Mouse (Mus musculus) left cerebral cortex, postnatal 10 days (tissue): ENCODE measurements at regions not wholly inside any gene's neighbourhood (a gene's known extent, or its start where the extent isn't known, plus 50 kb on each side); places are given as distances from the start of the nearest gene placed in this dataset. TPM values are rescaled to one million over a fixed set of nuclear protein-coding genes. Genes with fewer than 3 reads are reported as not detected.
"Not testable (repeated sequence)": the region's sequence is repeated elsewhere in the genome, so short reads cannot be mapped to it uniquely, and the experiment has no call there.

Experiments
- DNase-seq, 2 experiments: peaks; one replicate each; pipeline ENCODE4 v3.0.0; 2021 to 2022; ENCODE audit warnings: low spot score in 2 of 2, mixed read lengths in 1 of 2; ENCODE audit errors: extremely low spot score in 1 of 2
- intact Hi-C: fragments of 180-260 bp; cut with DNase I; formaldehyde crosslinking; loops from one replicate; pipeline ENCODE4 v1.15.1; 2025
- microRNA-seq: library from miRNA; unstranded; fragments of <30 nt; microRNA quantifications from one replicate; pipeline ENCODE4 v1.2.0, GENCODE M21; 2022

DNA sequence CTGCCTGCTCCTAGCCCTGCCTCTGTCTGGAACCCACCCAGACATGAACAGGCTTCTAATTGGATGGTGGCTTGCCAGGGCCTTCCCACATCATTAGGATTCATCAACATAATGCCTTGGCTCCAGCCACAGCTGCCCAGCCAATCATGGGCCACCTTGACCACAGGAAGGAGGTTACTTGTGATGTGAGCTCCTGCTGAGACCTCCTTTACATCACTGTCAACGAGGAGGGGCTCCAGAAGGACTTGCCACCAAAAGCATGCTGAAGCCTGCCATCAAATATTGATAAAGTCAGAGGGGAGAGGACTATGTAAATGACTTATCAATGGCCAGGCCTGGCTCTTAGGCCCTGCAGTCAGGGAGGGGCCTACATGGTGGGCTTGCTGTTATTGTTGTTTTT, 175.6 kb downstream of the Map1s start:
- intact Hi-C loops, DNase-seq: not testable (repeated sequence)

DNA sequence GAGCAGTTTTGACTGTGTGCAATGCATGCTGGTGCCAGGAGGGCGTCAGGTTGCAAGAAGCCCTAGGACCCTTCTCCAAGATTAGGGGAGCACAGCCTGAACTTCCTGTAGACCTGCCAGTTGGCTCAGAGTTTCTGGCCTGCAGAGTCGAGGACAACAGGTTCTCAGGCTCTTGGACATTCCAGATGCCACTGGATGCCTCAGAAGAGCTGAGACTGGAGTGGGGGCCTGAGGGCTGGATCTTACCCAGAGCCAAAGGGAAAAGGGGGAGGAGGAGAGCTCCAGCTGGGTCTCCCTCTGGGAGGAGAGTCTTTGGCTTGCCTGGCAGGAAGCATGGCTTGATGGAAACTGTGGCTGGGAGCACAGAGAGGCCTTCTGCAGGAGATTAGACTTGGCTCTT, 145.4 kb upstream of the Myo9b start:
- intact Hi-C loops: not testable (repeated sequence)
- DNase-seq: peak in 1 of 2 experiments; percentile 20

DNA sequence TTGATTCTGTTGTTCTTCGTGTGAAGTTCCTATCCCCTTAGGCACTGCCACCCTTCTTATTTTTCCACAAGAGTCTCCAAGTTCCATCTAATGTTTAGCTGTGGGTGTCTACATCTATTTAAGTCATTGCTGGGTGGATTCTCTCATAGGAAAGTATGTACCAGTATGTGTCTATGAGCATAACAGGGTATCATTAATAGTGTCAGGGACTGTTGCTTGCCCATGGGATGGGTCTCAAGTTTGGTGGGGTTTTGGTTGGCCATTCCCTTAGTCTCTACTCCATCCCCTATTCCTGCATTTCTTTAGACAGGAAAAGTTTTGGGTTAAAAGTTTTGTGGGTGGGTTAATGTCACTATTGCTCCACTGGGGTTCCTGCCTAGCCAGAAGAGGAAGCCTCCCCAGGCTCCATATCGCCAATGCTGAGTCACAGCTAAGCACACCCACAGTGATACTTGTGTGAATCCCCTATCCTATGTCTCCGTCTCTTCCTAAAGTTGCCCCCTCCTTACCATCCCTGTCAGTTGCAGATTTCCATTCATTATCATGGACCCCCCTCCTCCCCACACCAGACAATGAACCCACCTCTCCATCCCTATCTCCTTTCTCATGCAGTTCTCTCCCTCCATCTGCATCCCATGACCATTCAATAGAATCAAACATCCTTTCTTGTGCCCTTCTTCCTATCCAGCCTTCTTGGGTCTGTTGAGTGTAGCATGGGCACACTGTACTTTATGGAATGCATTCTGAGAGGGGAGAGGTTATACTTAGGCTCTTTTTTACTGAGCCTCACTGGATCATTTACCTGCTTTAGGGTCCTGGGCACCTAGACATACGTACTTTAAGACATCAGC, 141.9 kb upstream of the Myo9b start:
- intact Hi-C loops: loop anchor here (5.0 kb wide), 1 partner anchor 727 kb away; no protein-coding TSS in a partner anchor
- DNase-seq: no peak

DNA sequence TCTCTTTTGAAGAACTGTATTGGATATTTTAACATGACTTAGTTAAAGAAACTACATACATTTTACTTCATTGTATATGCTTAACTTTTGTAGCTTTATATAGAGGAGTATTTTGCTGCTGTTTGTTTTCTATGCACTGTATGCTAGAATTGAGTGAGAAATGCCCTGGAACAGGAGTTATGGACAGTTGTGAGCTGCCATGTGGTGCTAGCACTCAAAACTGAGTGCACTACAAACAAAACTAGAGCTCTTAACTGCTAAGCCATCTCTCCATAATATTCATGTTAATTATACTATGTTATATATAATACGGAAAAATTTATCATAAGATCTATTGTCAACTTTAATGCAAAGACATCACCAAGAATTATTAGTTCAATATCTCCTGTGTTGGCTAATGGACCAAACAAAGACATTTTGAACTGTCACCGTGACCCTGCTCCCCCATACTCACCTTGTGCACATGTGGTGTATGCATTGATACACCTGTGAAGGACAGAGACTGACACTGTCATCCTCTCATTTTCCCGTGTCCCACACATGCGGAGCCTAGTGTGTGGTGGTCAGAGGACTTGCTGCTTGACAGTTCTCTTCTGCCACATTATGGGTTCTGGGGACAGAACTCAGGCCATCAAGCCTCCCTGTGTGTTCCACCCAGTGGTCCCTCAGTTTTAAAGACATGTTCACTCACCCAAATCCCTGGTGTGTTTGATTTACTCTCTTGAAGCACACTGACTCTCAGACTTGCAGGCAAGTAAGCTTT, 141.0 kb upstream of the Myo9b start:
- DNase-seq: peak in 1 of 2 experiments; percentile 14
- intact Hi-C loops: loop anchor here (5.0 kb wide), 1 partner anchor 726 kb away; no protein-coding TSS in a partner anchor

DNA sequence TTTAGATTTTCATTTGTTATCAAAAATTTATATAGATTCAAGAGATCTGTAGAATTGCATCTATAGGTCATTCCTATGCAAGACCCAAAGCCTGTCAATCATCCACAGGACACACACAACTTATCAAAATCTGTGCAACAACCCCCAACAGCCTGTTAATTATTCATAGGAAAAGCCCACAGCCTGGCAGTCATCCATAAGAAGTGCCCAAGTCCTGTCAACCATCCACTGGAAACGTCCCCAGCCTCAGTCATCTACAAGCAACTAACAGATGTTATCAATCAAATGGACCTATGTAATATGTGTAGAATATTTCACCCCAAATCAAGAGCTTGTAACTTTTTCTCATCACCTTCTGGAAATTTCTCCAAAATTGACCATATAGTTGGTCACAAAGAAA, 139.6 kb upstream of the Myo9b start:
- DNase-seq: peak in 1 of 2 experiments; percentile 20
- intact Hi-C loops: loop anchor here (5.0 kb wide), 1 partner anchor 724 kb away; no protein-coding TSS in a partner anchor

DNA sequence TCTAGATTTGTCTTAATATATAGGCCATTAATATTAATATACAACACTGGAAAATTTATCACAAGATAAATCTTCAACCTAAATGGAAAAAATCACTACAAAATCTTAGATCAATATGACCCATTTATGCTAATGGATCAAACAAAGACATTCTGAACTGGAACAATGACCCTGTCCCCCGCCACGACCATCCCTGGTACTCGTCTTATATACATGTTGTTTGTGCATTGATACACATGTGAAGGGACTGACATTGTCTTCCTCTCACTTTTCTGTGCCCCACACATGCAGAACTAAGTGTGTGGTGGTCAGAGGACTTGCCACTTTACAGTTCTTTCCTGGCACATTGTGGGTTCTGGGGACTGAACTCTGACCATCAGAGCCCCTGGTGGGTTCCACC, 135.4 kb upstream of the Myo9b start:
- intact Hi-C loops, DNase-seq: not testable (repeated sequence)

DNA sequence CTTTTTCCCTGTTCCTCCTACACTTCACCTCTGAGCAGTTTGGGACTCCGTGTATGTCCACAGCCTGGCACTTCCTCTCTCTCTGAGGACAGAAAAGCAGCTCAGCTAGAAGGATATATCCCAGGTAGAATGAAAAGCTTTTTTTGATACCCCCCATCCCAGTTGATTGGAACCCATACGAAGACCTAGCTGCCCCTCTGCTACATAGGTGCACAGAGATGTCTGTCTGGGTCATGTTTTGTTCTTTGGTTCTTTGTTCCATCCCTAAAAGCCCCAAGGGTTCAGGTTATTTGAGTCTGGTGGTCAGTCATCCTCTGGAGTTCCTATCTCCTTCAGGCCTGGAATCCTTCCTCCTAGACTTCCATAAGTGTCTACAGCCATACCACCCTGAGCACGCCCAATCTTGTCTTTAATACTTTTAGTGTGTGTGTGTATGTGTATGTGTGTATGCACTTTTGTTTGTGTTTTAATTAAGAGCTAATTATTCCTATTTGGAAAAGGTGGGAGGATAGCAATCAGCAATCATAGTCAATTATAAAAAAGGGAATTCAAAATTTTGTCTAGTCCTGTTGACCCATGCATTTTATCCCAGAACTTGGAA, 130.0 kb upstream of the Myo9b start:
- intact Hi-C loops: not testable (repeated sequence)
- DNase-seq: peak in 1 of 2 experiments; percentile 15

DNA sequence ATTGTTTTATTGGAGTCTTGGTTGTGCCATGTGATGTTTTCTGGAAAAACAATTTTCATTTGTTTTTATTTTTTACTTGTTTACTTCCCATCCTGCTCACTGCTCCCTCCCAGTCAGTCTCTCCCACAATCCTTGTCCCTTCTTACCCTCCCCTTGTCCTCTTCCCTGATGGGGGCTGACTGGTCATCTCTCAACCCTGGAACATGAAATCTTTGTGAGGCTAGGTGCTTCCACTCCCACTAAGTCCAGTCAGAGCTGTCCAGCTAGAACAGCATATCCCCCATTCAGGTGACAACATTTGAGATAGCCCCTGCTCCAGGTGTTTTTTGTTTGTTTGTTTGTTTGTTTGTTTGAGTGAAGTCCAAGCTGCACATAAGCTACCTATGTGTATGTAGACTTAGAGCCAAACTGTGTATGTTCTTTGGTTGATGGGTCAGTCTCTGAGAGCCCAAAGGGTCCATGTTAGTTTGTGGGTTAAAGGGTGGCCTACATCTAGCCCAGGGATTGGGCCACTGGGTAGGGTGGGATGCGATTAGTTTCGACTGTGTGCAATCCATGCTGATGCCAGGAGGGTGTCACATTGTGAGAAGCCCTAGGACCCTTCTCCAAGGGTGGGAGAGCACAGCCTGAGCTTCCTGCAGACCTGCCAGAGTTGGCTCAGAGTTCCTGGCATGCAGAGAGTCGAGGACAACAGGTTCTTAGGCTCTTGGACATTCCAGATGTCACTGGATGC, 100.9 kb upstream of the Myo9b start:
- intact Hi-C loops: not testable (repeated sequence)

DNA sequence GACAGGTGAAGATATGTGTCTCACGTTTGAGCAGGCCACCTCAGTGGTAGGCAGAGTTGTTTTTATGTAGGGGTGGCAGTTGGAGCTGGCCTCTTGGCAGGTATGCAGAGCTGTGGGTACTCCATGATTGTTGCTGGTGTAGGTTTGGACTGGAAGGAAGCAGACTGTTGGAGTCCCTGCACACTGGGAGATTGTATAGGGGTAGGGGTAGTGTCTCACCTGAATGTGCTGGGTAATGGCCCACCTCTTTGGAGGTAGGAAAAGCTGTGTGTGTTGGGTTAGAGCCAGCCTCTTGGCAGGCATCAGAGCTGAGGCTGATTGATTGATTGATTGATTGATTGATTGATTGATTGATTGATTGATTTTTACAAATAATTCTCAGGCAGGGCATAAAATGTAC, 79.6 kb upstream of the Myo9b start:
- intact Hi-C loops, DNase-seq: not testable (repeated sequence)

More for the DNA sequence above, 100.9 kb upstream of the Myo9b start:
- not testable (repeated sequence) for DNase-seq

DNA sequence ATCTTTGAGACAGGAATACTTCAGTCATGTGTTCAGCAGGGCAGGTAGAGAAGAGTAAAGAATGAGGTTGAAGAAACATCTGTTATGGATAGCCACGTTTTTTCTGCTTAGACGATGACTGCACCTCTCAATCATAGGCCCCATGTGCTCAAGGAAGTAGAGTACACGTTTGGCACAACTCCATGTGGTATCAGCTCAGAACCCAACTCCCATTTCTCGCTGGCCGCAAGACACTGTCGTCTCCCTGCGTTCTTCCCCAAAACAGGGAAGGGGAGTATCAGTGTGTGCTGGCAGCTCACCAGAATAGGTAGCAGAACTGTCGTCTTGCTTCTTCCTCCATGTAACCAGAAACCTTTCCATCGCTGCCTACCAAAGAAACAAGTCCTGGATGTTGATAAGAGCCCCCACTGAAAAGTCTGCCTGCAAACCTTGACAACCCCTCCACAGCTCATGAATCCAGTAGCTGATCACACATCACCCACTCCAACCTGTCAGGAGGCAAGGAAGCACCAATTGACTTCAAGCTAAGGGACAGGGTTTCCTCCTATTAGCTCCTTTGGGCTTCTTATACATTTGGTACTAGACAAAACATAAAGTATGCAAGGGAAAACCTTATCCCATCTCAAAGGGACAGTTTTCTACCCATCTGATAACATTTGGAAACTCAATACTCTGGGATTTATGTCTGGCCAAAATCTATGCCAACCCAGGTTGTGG, 77.3 kb upstream of the Myo9b start:
- intact Hi-C loops, DNase-seq: not testable (repeated sequence)

Small RNAs in the stretch of these regions (microRNA-seq; reads per million reads assigned to microRNA genes)
- not detected for gene Gm27628
